Mouse (Mus musculus) embryonic fibroblast, embryonic 13.5 days (primary cell): ENCODE measurements at regions not wholly inside any gene's neighbourhood (a gene's known extent, or its start where the extent isn't known, plus 50 kb on each side); places are given as distances from the start of the nearest gene placed in this dataset.

Experiments
- CTCF ChIP-seq: IDR thresholded peaks from 2 replicates; pipeline ENCODE4 v1.5.1; 2011; ENCODE audit warnings: mild to moderate bottlenecking, control low read depth, low read length, moderate library complexity, borderline replicate concordance; ENCODE audit not compliant: insufficient read depth
- POLR2A ChIP-seq: IDR thresholded peaks from 2 replicates; pipeline ENCODE4 v1.6.1; 2011; ENCODE audit warnings: low read depth, mild to moderate bottlenecking, control low read depth, low read length, moderate library complexity

- TF ChIP-seq CTCF (no peak), POLR2A (no peak)
Observed at GRCm38 (mm10) chr2:128523425-128524108, 67.4 kb upstream of the Spdye4c start.
